In the genomic region with DNA sequence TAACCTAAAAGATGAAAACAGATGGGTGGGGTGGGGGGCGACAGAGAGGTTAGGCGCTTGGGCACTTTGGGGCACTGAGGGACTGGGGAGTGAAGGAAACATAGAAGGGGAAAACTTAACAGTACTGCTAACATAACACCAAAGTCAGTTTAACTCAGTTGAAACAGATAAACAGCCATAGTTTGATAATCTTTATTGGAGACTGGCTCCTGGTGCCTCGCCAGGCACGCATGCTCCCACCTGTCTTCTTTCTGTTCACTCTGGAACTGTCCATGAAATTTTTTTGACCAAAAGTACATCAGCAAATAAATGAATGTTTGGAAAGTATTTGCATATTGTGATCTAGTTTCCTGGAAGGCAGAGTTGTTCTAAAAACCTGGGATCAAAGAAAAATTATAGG, we compare ENCODE assay signal across 45 mouse cellular contexts. TPM values are rescaled to one million over a fixed set of nuclear protein-coding genes. Genes with fewer than 3 reads are reported as not detected.
"Had no signal": no experiment of that assay in that cellular context is flagged by ENCODE, and none has a peak within 500 bp of the region (broad histone marks: within the 10 kb centered on the region; RNA-seq: fewer than 3 reads in every experiment).

No protein-coding gene starts in this region.

- H3K9ac ChIP-seq: heart, embryonic 12.5 days; heart, embryonic 13.5 days; heart, embryonic 15.5 days; hindbrain, embryonic 12.5 days; hindbrain, embryonic 13.5 days; hindbrain, embryonic 14.5 days; hindbrain, embryonic 15.5 days; intestine, embryonic 15.5 days; kidney, embryonic 15.5 days had no signal

- H3K27ac ChIP-seq: heart, embryonic 10.5 days; heart, embryonic 13.5 days; heart, embryonic 15.5 days; hindbrain, embryonic 10.5 days; hindbrain, embryonic 12.5 days; hindbrain, embryonic 13.5 days; hindbrain, embryonic 14.5 days; hindbrain, embryonic 15.5 days; hindbrain, postnatal 0 days; intestine, embryonic 15.5 days; kidney, embryonic 15.5 days; kidney, postnatal 0 days; layer of hippocampus, adult 2 months had no signal

- H3K4me2 ChIP-seq: heart, embryonic 11.5 days; heart, embryonic 12.5 days; heart, embryonic 13.5 days; heart, embryonic 15.5 days; hindbrain, embryonic 12.5 days; hindbrain, embryonic 13.5 days; hindbrain, embryonic 14.5 days; hindbrain, embryonic 15.5 days; intestine, embryonic 15.5 days; kidney, embryonic 15.5 days had no signal

- ATAC-seq: hindbrain, embryonic 16.5 days; hindbrain, postnatal 0 days; inflammation-experienced regulatory T-cells, adult 6 months; intestine, embryonic 15.5 days; intestine, embryonic 16.5 days; intestine, postnatal 0 days had no signal

- H3K4me3 ChIP-seq: heart, embryonic 10.5 days; heart, embryonic 12.5 days; heart, embryonic 13.5 days; heart, embryonic 15.5 days; hindbrain, embryonic 10.5 days; hindbrain, embryonic 12.5 days; hindbrain, embryonic 13.5 days; hindbrain, embryonic 15.5 days; intestine, embryonic 15.5 days; kidney, embryonic 15.5 days; layer of hippocampus, adult 2 months had no signal

- DNase-seq: heart, postnatal 10 days; heart, postnatal 14 days; heart, postnatal 36 days; heart, postnatal 4 days; kidney, adult 11 months; kidney, adult 18-20 months; kidney, adult 2 months; kidney, adult 8-10 months; kidney, adult 9 months; kidney, postnatal 10 days; kidney, postnatal 14 days; kidney, postnatal 25 days; kidney, postnatal 36 days; kidney, postnatal 4 days; layer of hippocampus, adult 9-11 months; layer of hippocampus, postnatal 36 days had no signal

- H3K36me3 ChIP-seq: heart, embryonic 15.5 days; hindbrain, embryonic 12.5 days; hindbrain, embryonic 13.5 days; hindbrain, embryonic 15.5 days; intestine, embryonic 15.5 days had no signal

- H3K9me3 ChIP-seq: heart, embryonic 10.5 days; heart, embryonic 12.5 days; heart, embryonic 13.5 days; heart, embryonic 15.5 days; hindbrain, embryonic 10.5 days; hindbrain, embryonic 12.5 days; hindbrain, embryonic 13.5 days; hindbrain, embryonic 15.5 days; intestine, embryonic 15.5 days; kidney, embryonic 15.5 days had no signal

- H3K4me1 ChIP-seq: heart, embryonic 10.5 days; heart, embryonic 13.5 days; heart, embryonic 15.5 days; hindbrain, embryonic 10.5 days; hindbrain, embryonic 12.5 days; hindbrain, embryonic 15.5 days; intestine, embryonic 15.5 days; kidney, embryonic 15.5 days had no signal

- H3K27me3 ChIP-seq: heart, embryonic 12.5 days; heart, embryonic 13.5 days; heart, embryonic 15.5 days; hindbrain, embryonic 12.5 days; hindbrain, embryonic 13.5 days; hindbrain, embryonic 15.5 days; intestine, embryonic 15.5 days; kidney, embryonic 15.5 days had no signal

RNA-seq across cellular contexts. Expression of gene Lmod2, which starts 43.7 kb away (rescaled TPM):
- total RNA-seq: hematopoietic stem cell, adult 5-6 weeks; hindbrain, postnatal 0 days; layer of hippocampus, adult 18-20 months; layer of hippocampus, adult 2 months; layer of hippocampus, adult 8-10 months; layer of hippocampus, postnatal 10 days; layer of hippocampus, postnatal 14 days; layer of hippocampus, postnatal 25 days; layer of hippocampus, postnatal 36 days had no signal
- polyA plus RNA-seq: hindbrain, embryonic 10.5 days; hindbrain, embryonic 11.5 days; hindbrain, embryonic 12.5 days; hindbrain, embryonic 13.5 days; hindbrain, embryonic 14.5 days; hindbrain, embryonic 15.5 days; hindbrain, embryonic 16.5 days; hindbrain, postnatal 0 days; inflammation-experienced regulatory T-cells, adult 6 months; intestine, embryonic 14.5 days; intestine, embryonic 15.5 days; intestine, embryonic 16.5 days; intestine, postnatal 0 days; kidney, embryonic 14.5 days; kidney, postnatal 0 days; large intestine, adult 2 months had no signal
